Mouse (Mus musculus) adipocyte (in vitro differentiated cells): ENCODE results near the gene Cacng6.
A peak's percentile ranks its signal among the peaks of the same experiment; 100 is the strongest.
"Not testable (repeated sequence)": the region's sequence is repeated elsewhere in the genome, so short reads cannot be mapped to it uniquely, and the experiment has no call there.

Experiments used
- DNase-seq: peaks from one replicate; pipeline ENCODE4 v3.0.0-alpha.2; 2016; ENCODE audit warnings: low spot score

Cacng6 gene

GRCm38 (mm10) chr7:3423895-3424294 lies at the start of gene Cacng6:
TSS of gene Cacng6 (plus strand) at chr7:3424195.
- no peak for DNase-seq

DNA sequence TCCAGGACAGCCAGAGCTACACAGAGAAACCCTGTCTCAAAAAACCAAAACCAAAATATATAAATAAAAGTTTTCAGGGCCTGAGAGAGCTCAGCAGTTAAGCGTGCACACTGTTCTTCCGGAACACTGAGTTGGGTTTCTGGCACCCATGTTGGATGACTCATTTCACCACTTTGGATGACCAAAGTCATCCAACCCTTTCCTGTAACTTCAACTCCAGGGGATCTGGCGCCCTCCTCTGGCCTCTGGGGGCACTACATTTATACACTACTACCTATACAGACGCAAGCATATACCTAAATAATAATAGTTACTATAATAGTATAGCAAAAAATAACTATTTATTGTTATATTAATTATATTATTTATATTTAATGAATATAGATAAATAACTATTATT lies 47.2 kb upstream of the Cacng6 start:
- DNase-seq: peak; percentile 55

- no peak for DNase-seq
Observed at GRCm38 (mm10) chr7:3382123-3382522, 41.9 kb upstream of the Cacng6 start.

DNA sequence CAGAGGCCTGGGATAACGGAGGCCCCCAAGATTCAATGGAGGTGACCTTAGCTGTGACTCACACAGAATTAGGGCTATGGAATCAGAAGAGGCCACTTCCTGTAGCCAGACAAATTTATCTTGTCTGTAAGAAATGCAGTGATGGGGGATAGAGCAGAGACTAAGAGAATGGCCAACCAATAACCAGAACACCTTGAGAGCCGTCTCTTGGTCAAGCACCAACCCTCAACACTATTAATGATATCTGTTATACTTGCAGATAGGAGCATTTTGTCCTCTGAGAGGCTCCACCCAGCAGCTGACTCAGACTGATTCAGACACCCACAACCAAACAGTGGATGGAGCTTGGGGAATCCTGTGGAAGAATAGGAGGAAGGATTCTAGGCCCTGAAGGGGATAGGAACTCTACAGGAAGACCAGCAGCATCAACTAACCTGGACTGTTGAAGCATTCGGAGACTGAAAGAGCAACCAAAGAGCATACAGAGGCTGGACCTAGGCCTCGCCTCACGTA lies 39.1 kb upstream of the Cacng6 start:
- DNase-seq: no peak

GRCm38 (mm10) chr7:3386036-3386730 lies 37.8 kb upstream of the Cacng6 start:
- DNase-seq: no peak

DNA sequence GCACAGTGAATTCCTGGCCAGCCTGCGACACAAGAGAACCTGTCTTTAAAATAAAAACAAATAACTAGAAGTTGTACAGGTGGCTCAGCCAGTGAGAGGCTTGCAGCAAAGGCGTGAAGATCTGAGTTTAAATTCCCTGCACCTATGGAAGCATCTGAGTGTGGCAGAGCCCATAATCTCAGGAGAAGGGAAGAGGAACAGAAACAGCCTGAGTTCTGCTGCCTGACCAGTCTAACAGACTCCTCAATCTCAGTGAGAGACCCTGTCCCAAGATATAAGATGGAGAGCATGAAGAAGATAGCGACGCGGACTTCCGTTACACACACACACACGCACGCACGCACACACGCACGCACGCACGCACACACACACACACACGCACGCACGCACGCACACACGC lies 36.2 kb upstream of the Cacng6 start:
- DNase-seq: no peak

GRCm38 (mm10) chr7:3388885-3389284 lies 35.1 kb upstream of the Cacng6 start:
- no peak for DNase-seq

DNA sequence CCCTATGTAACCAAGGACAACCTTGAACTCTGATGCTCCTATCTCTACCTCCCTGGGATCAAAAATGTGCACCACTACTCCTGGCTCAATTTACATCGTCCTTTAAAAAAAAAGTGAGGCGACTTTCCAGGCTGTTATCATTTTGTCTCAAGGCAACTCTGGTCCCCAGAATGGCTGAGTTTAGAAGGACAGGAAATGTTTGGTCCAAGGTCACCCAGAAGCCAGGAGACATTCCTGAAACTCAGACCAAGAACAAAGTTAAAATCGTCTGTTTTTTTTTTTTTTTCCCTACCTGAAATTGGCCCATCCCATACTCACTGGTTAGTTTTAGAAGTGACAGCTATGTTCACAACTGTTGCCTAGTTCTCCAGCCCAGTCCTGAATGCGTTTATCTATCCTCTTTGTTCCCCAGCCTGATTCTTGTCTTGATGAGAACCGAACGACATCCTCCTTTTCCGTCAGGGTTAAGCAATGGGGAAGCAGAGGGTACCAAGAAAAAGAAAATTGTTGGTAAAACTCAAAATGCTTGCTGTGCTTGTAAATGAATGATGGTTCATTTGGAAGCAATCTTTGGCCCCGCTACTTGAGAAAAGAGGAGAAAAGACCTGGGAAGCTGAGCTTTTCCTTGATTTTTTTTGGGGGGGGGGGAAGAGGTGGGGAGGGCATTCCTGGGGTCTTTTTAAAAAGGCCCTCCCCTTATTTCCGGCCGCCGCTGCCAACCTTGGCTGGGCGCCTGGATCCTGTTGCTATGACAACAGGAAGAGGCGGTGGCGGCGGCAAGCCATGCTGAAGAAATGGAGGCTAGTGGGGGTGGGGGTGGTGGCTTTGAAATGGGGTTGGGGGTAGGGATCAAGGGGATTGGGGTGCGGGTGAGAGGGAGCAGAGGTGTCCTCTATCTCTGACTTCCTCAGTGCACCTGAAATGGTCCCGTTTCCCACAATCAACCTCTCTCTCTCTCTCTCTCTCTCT lies 34.3 kb upstream of the Cacng6 start:
- DNase-seq: no peak

DNA sequence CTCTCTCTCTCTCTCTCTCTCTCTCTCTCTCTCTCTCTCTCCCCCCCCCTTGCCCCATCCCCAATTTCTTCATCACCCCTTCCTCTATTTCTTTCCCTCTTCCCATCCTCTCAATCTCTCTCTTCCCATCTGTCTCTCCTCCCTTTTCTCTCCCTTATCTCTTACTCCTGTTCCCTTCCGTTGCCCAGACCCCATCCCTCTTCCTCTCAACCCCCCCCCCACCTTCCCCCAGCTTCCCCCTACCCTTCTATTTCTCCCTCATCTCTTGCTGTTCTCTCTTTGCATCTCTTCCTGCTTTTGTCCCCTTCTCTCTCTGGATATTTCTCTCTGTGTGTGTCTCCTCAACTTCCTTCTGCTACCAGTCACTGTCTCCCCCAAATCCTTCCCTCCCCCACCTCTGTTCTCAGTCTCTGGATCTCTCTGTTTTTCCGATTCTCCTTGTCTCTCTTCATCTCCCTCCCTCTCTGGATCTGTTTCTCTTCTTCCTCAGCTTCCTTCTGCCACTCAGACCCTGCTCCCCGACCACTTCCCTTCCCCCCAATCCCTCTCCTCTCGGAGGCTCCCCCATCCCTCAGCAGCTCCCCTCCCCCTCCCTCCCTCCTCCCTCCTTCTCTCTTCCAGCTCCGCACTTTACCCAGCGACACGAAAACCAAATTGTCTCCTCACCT lies 33.4 kb upstream of the Cacng6 start, which contains the start of gene Cacng8:
Cacng8 (plus strand) TSS at position 271 of the 668 bp plus-strand sequence.
- no peak for DNase-seq

- no peak for DNase-seq
Observed at GRCm38 (mm10) chr7:3391081-3391451, 32.9 kb upstream of the Cacng6 start.

GRCm38 (mm10) chr7:3391809-3392208 lies 32.2 kb upstream of the Cacng6 start:
- DNase-seq: no peak

DNA sequence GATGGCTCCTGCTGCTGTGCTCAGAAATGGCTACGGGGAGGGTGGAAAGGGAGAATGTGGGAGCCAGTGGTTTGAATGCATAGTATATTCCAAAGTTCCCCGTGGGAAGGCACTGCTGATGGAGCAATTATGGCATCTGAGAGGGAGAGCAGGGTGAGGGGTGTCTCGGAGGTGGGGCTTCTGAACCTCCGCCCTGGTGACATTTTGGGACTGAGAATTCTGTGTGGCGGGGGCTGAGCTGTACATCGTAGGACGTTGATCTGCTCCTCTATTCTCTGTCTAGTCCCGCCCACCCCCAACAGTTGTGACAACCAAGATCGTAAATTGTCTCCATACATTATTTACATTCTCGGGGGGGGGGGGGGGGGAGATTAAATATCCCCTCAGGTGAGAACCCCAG lies 26.6 kb upstream of the Cacng6 start:
- DNase-seq: no peak

DNA sequence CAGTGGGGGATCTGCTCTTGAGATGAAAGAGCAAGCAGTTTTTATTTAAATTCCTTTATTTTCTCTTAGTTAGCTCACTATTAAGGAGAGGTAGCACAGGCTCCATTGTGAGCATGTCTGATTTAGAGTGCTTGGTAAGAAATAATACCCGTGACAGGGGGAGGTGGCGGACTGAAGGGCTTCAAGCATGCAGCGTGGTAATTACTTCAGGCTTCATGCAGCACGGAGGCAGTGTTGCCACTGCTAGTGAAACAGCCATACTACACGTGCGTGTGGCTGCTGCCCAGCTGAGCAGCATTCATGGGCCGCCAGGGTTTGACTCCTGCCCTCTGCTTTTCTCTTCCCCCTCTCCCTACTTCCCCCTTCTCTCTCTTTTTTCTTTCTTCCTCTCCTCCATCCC lies 26.2 kb upstream of the Cacng6 start:
- no peak for DNase-seq

GRCm38 (mm10) chr7:3398363-3398762 lies 25.6 kb upstream of the Cacng6 start:
- DNase-seq: not testable (repeated sequence)

- no peak for DNase-seq
Observed at GRCm38 (mm10) chr7:3399937-3400336, 24.1 kb upstream of the Cacng6 start.

GRCm38 (mm10) chr7:3409729-3410520 lies 14.1 kb upstream of the Cacng6 start:
- no peak for DNase-seq

- no peak for DNase-seq
Observed at GRCm38 (mm10) chr7:3411160-3411941, 12.6 kb upstream of the Cacng6 start.

DNA sequence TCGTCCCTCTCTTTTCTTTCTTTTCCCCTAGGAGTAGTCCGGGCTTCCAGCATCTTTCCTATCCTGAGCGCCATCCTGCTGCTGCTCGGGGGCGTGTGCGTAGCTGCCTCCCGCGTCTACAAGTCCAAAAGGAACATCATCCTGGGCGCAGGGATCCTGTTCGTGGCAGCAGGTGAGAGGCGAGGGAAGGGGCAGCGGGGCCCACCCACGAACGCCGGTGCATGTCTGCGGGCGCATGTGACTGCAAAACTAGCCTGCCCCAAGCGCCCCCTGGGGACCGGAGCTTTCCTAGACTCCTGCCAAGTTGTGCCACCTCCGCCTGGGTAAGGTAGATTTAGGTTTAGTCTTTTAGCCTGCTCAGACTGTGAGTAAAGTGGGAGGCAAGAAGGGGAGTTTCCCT lies 12.0 kb upstream of the Cacng6 start:
- DNase-seq: no peak

- DNase-seq: no peak
Observed at GRCm38 (mm10) chr7:3414888-3415287, 9.1 kb upstream of the Cacng6 start.

GRCm38 (mm10) chr7:3415378-3415777 lies 8.6 kb upstream of the Cacng6 start:
- DNase-seq: no peak

GRCm38 (mm10) chr7:3419941-3420340 lies 4.1 kb upstream of the Cacng6 start:
- no peak for DNase-seq
